Mouse (Mus musculus): ENCODE data around the gene Serp2. TPM values are rescaled to one million over a fixed set of nuclear protein-coding genes. Genes with fewer than 3 reads are reported as not detected.

Gene Serp2
- polyA plus RNA-seq, 2 experiments from 2014 or later: 1.3 to 2.1 TPM

GRCm38 (mm10) chr14:76497187-76497586, 59.5 kb downstream of the Serp2 start:
- no peak for ATAC-seq

GRCm38 (mm10) chr14:76495022-76495421, 61.7 kb downstream of the Serp2 start:
- no peak for ATAC-seq

- no peak for ATAC-seq
Observed at GRCm38 (mm10) chr14:76489128-76489527, 67.6 kb downstream of the Serp2 start.

GRCm38 (mm10) chr14:76488101-76489044, 68.3 kb downstream of the Serp2 start:
- ATAC-seq: no peak

- no peak for ATAC-seq
Observed at GRCm38 (mm10) chr14:76487609-76488008, 69.1 kb downstream of the Serp2 start.

- no peak for ATAC-seq
Observed at GRCm38 (mm10) chr14:76483701-76484100, 73.0 kb downstream of the Serp2 start.

Other genes starting within 250 kb of the Serp2 start
- gene Tsc22d1, start 141.9 kb downstream of the Serp2 start, polyA plus RNA-seq (2017; shearing (Covaris generic)): 1 to 10 TPM; 9.0 to 9.2 TPM

Measured in CD4-positive, CD25-positive, alpha-beta regulatory T cell, adult 4 months (primary cell).